Mouse (Mus musculus) ES-Bruce4 (cell line): ENCODE measurements around the gene Shb.
A peak's percentile ranks its signal among the peaks of the same experiment; 100 is the strongest.

ENCODE experiments used
- CTCF ChIP-seq: IDR thresholded peaks from one replicate; pipeline ENCODE4 v1.8.1; 2011; ENCODE audit warnings: low read depth, low read length
- POLR2A ChIP-seq: IDR thresholded peaks from one replicate; pipeline ENCODE4 v1.8.1; 2011; ENCODE audit warnings: low read length; ENCODE audit not compliant: insufficient read depth

GRCm38 (mm10) chr4:45408427-45409132 is 123.7 kb downstream of the Shb start, which contains the start of gene Slc25a51:
- TF ChIP-seq POLR2A (peak; percentile 62), CTCF (no peak)
